ENCODE assay signal across 9 mouse cellular contexts in the genomic region with DNA sequence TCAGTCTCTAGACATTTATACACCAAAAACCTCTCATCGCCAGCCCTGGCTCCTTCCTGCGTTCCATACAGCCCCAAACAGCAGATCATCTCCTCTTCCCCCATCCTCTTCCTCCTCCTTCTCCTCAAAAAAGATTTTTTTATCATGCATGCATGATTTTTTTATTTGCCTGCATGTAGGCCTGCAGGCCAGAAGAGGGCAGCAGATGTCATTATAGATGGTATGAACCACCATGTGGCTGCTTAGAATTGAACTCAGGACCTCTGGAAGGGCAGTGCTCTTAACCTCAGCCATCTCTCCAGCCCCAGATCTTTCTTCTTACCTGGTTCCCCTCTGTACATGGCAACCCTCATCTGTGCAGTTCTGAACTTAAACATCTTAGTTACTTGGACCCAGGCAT. TPM values are rescaled to one million over a fixed set of nuclear protein-coding genes. Genes with fewer than 3 reads are reported as not detected.
A peak's percentile ranks its signal among the peaks of the same experiment; 100 is the strongest.
DNase-seq lines count a peak whose midpoint lies in the region; ATAC-seq and TF ChIP-seq lines count a peak whose summit lies in the region.
"Had no signal": no experiment of that assay in that cellular context is flagged by ENCODE, and none has a peak within 500 bp of the region (broad histone marks: within the 10 kb centered on the region; RNA-seq: fewer than 3 reads in every experiment).

No protein-coding gene starts in this region.

- no peaks in the 10 kb centered on the region for H3K27me3 ChIP-seq in heart, postnatal 0 days (ENCODE audit: control insufficient read depth, insufficient read depth, low read length)
- H3K27me3 ChIP-seq in ES-Bruce4 (ENCODE audit: control insufficient read depth, insufficient read depth, low read length, poor library complexity, severe bottlenecking), result no peaks in the 10 kb centered on the region

- TF ChIP-seq EP300 in heart, postnatal 0 days (IDR thresholded peaks at IDR 0.05; ENCODE audit: low read depth), result no peak
- no peak for TF ChIP-seq EP300 in ES-Bruce4 (IDR thresholded peaks at IDR 0.05; ENCODE audit: insufficient read depth, low read depth, low read length)

- DNase-seq in heart, postnatal 0 days (ENCODE audit: low spot score), result no peak
- no peak for DNase-seq in heart, postnatal 14 days
- no peak for DNase-seq in left cerebral cortex, adult 8-10 months (ENCODE audit: low spot score in 2 of 2)
- no peak for DNase-seq in spleen, postnatal 14 days (ENCODE audit: low spot score in 2 of 2)
- DNase-seq in heart, postnatal 4 days, result no peak
- DNase-seq: gastrocnemius, postnatal 36 days had no signal

- TF ChIP-seq CTCF in heart, postnatal 0 days (IDR thresholded peaks at IDR 0.05; ENCODE audit: low read depth), result peak; percentile 49
- TF ChIP-seq CTCF in ES-Bruce4 (IDR thresholded peaks at IDR 0.05; ENCODE audit: low read depth, low read length), result peak; percentile 28
- TF ChIP-seq CTCF in cortical plate, adult 2 months (IDR thresholded peaks at IDR 0.05; ENCODE audit: extremely low read depth, insufficient read depth, low read length), result peak; percentile 41

- H3K36me3 ChIP-seq in heart, postnatal 0 days (replicated peaks; ENCODE audit: control insufficient read depth, insufficient read depth, low read length), result peaks cover 21% of the 10 kb centered on the region; the same call in 1 of the 2 replicates
- peaks cover 13% of the 10 kb centered on the region for H3K36me3 ChIP-seq in ES-Bruce4 (ENCODE audit: control insufficient read depth, insufficient read depth, low read length, poor library complexity, severe bottlenecking)

- no peak overlapping the region for H3K27ac ChIP-seq in heart, postnatal 0 days (ENCODE audit: low read depth)
- no peak overlapping the region for H3K27ac ChIP-seq in ES-Bruce4 (ENCODE audit: insufficient read depth, low read length)
- no peak overlapping the region for H3K27ac ChIP-seq in cortical plate, adult 2 months (ENCODE audit: insufficient read depth, low read length)

- no peak overlapping the region for H3K4me3 ChIP-seq in heart, postnatal 0 days (ENCODE audit: low read depth, low read length)
- H3K4me3 ChIP-seq in ES-Bruce4 (ENCODE audit: low read depth, low read length), result no peak overlapping the region
- H3K4me3 ChIP-seq in cortical plate, adult 2 months (ENCODE audit: insufficient read depth, low read length), result no peak overlapping the region

- ATAC-seq in heart, postnatal 0 days (ENCODE audit: insufficient read depth, low read depth), result no peak
- 0 out of 2 replicates have a peak, but pooled peaks have one; percentile 18 for ATAC-seq in monocyte, adult 5-6 weeks (replicated peaks; ENCODE audit: insufficient number of reproducible peaks, low FRiP score, low TSS enrichment, poor library complexity, severe bottlenecking)

- H3K9ac ChIP-seq in heart, postnatal 0 days (replicated peaks; ENCODE audit: low read depth, low read length), result no peak overlapping the region
- H3K9ac ChIP-seq in ES-Bruce4 (ENCODE audit: low read depth, poor library complexity, severe bottlenecking), result no peak overlapping the region

- 0 out of 2 replicates have a peak, but pooled peaks cover 8% of the 10 kb centered on the region for H3K4me1 ChIP-seq in heart, postnatal 0 days (ENCODE audit: control insufficient read depth, insufficient read depth)
- peaks cover 2% of the 10 kb centered on the region for H3K4me1 ChIP-seq in ES-Bruce4 (ENCODE audit: control insufficient read depth, insufficient read depth, low read length)
- peaks cover 1% of the 10 kb centered on the region; the same call in 1 of the 2 replicates for H3K4me1 ChIP-seq in cortical plate, adult 2 months (ENCODE audit: control insufficient read depth, insufficient read depth, low read length)

- no peak overlapping the region for H3K4me2 ChIP-seq in heart, postnatal 0 days (ENCODE audit: low read depth, low read length)

- intact Hi-C loops in heart, postnatal 14 days (cut with DNase I), result no loop called here

- H3K9me3 ChIP-seq in heart, postnatal 0 days (replicated peaks; ENCODE audit: control insufficient read depth, low read length), result no peaks in the 10 kb centered on the region
- no peaks in the 10 kb centered on the region for H3K9me3 ChIP-seq in ES-Bruce4 (replicated peaks; ENCODE audit: control insufficient read depth, insufficient read depth, low read length, poor library complexity, severe bottlenecking)

- TF ChIP-seq POLR2A in ES-Bruce4 (IDR thresholded peaks at IDR 0.05; ENCODE audit: insufficient read depth, low read length), result no peak
- TF ChIP-seq POLR2A in cortical plate, adult 2 months (IDR thresholded peaks at IDR 0.05; ENCODE audit: extremely low read depth, insufficient read depth, low read length), result no peak

- WGBS in heart, postnatal 0 days, result 77% methylated on average over 2 of the region's 2 CpGs

RNA-seq across cellular contexts. Expression of a gene that starts 8.1 kb away (rescaled TPM):
- total RNA-seq in heart, postnatal 0 days (2014; rRNA removed; ENCODE audit: low replicate concordance), result 152 and 165 TPM in 2 replicates
- polyA plus RNA-seq in heart, postnatal 0 days (2015; fragmentation: Nextera tagmentation; extraction: Ambion mirVana), result 94.2 and 97.1 TPM in 2 replicates
- 10 to 100 TPM; 38.4 to 46.7 TPM for total RNA-seq in heart, postnatal 14 days (2021)
- polyA plus RNA-seq in ES-Bruce4 (2011; ENCODE audit: insufficient read depth, insufficient read length, low read depth, missing spikeins), result 133 and 135 TPM in 2 replicates
- 33.0 and 37.4 TPM in 2 replicates for polyA plus RNA-seq in cortical plate, adult 2 months (2012; rRNA removed)
- 9.6 to 13.3 TPM (median 9.9 TPM) in 3 replicates for total RNA-seq in monocyte, adult 5-6 weeks (2017)
- 10 to 100 TPM; 24.3 to 28.3 (median 26.0) TPM for total RNA-seq in left cerebral cortex, adult 8-10 months (2022)
- total RNA-seq in heart, postnatal 4 days (2021), result 10 to 100 TPM; 62.0 to 64.5 TPM

RNA-seq across cellular contexts. Expression of a gene that starts 8.3 kb away (rescaled TPM):
- 38.5 and 43.6 TPM in 2 replicates for total RNA-seq in heart, postnatal 0 days (2014; rRNA removed; ENCODE audit: low replicate concordance)
- 23.3 and 26.4 TPM in 2 replicates for polyA plus RNA-seq in heart, postnatal 0 days (2015; fragmentation: Nextera tagmentation; extraction: Ambion mirVana)
- total RNA-seq in heart, postnatal 14 days (2021), result 10 to 100 TPM; 17.8 to 21.3 TPM
- polyA plus RNA-seq in ES-Bruce4 (2011; ENCODE audit: insufficient read depth, insufficient read length, low read depth, missing spikeins), result 8.2 and 8.7 TPM in 2 replicates
- polyA plus RNA-seq in cortical plate, adult 2 months (2012; rRNA removed), result 109 and 110 TPM in 2 replicates
- 0.57 to 3.9 TPM (median 2.9 TPM) in 3 replicates for total RNA-seq in monocyte, adult 5-6 weeks (2017)
- total RNA-seq in left cerebral cortex, adult 8-10 months (2022), result 10 to 100 TPM; 49.5 to 55.5 (median 53.6) TPM
- total RNA-seq in heart, postnatal 4 days (2021), result 10 to 100 TPM; 11.6 to 14.2 TPM

RNA-seq across cellular contexts. Expression of a gene that starts 19.5 kb away (rescaled TPM):
- 2.3 and 8.6 TPM in 2 replicates for total RNA-seq in heart, postnatal 0 days (2014; rRNA removed; ENCODE audit: low replicate concordance)
- 18.7 and 19.4 TPM in 2 replicates for polyA plus RNA-seq in heart, postnatal 0 days (2015; fragmentation: Nextera tagmentation; extraction: Ambion mirVana)
- 10 to 100 TPM in 1 of 2 experiments, 1 to 10 TPM in 1; 7.5 to 18.8 TPM for total RNA-seq in heart, postnatal 14 days (2021)
- polyA plus RNA-seq in ES-Bruce4 (2011; ENCODE audit: insufficient read depth, insufficient read length, low read depth, missing spikeins), result 210 and 229 TPM in 2 replicates
- polyA plus RNA-seq in cortical plate, adult 2 months (2012; rRNA removed), result 9.2 and 10.4 TPM in 2 replicates
- 117 to 359 TPM (median 130 TPM) in 3 replicates for total RNA-seq in monocyte, adult 5-6 weeks (2017)
- 1 to 10 TPM; 3.1 to 7.1 (median 5.4) TPM for total RNA-seq in left cerebral cortex, adult 8-10 months (2022)
- total RNA-seq in heart, postnatal 4 days (2021), result 10 to 100 TPM; 11.2 to 12.1 TPM

RNA-seq across cellular contexts. Expression of a gene that starts 19.6 kb away (rescaled TPM):
- total RNA-seq in heart, postnatal 0 days (2014; rRNA removed; ENCODE audit: low replicate concordance), result 11.8 and 18.5 TPM in 2 replicates
- polyA plus RNA-seq in heart, postnatal 0 days (2015; fragmentation: Nextera tagmentation; extraction: Ambion mirVana), result 10.9 and 11.2 TPM in 2 replicates
- 1 to 10 TPM; 6.9 to 7.0 TPM for total RNA-seq in heart, postnatal 14 days (2021)
- 52.1 and 57.0 TPM in 2 replicates for polyA plus RNA-seq in ES-Bruce4 (2011; ENCODE audit: insufficient read depth, insufficient read length, low read depth, missing spikeins)
- 13.5 and 15.5 TPM in 2 replicates for polyA plus RNA-seq in cortical plate, adult 2 months (2012; rRNA removed)
- 3.9 to 9.8 TPM (median 5.7 TPM) in 3 replicates for total RNA-seq in monocyte, adult 5-6 weeks (2017)
- 10 to 100 TPM; 18.2 to 21.2 (median 21.0) TPM for total RNA-seq in left cerebral cortex, adult 8-10 months (2022)
- total RNA-seq in heart, postnatal 4 days (2021), result 10 to 100 TPM in 1 of 2 experiments, 1 to 10 TPM in 1; 9.2 to 10.8 TPM

RNA-seq across cellular contexts. Expression of a gene that starts 21.4 kb away (rescaled TPM):
- total RNA-seq in heart, postnatal 0 days (2014; rRNA removed; ENCODE audit: low replicate concordance), result 76.5 and 78.0 TPM in 2 replicates
- polyA plus RNA-seq in heart, postnatal 0 days (2015; fragmentation: Nextera tagmentation; extraction: Ambion mirVana), result 51.8 and 55.7 TPM in 2 replicates
- 10 to 100 TPM; 29.3 to 30.2 TPM for total RNA-seq in heart, postnatal 14 days (2021)
- 77.5 and 80.3 TPM in 2 replicates for polyA plus RNA-seq in ES-Bruce4 (2011; ENCODE audit: insufficient read depth, insufficient read length, low read depth, missing spikeins)
- polyA plus RNA-seq in cortical plate, adult 2 months (2012; rRNA removed), result 26.2 and 27.5 TPM in 2 replicates
- total RNA-seq in monocyte, adult 5-6 weeks (2017), result 139 to 200 TPM (median 191 TPM) in 3 replicates
- 10 to 100 TPM; 36.1 to 40.8 (median 38.1) TPM for total RNA-seq in left cerebral cortex, adult 8-10 months (2022)
- 10 to 100 TPM; 44.2 to 45.7 TPM for total RNA-seq in heart, postnatal 4 days (2021)
